Mouse (Mus musculus) activated CD4-positive, CD25-positive, alpha-beta regulatory T cell, adult 4 months (primary cell): ENCODE results near the gene Limd1. TPM values are rescaled to one million over a fixed set of nuclear protein-coding genes. Genes with fewer than 3 reads are reported as not detected.

Experiments used
- ATAC-seq: one replicate; pipeline ENCODE4 v1.8.0; 2017
- polyA plus RNA-seq, 2 experiments: library from polyadenylated mRNA; unstranded; fragments of 100-300 nt; shearing (Covaris generic); gene quantifications; one replicate each; pipeline ENCODE4 v1.2.1; 2017

Gene Limd1
- polyA plus RNA-seq, 2 experiments from 2014 or later: 31.3 to 38.7 TPM

GRCm38 (mm10) chr9:123516641-123517385 lies 38.3 kb downstream of the Limd1 start:
- no peak for ATAC-seq

DNA sequence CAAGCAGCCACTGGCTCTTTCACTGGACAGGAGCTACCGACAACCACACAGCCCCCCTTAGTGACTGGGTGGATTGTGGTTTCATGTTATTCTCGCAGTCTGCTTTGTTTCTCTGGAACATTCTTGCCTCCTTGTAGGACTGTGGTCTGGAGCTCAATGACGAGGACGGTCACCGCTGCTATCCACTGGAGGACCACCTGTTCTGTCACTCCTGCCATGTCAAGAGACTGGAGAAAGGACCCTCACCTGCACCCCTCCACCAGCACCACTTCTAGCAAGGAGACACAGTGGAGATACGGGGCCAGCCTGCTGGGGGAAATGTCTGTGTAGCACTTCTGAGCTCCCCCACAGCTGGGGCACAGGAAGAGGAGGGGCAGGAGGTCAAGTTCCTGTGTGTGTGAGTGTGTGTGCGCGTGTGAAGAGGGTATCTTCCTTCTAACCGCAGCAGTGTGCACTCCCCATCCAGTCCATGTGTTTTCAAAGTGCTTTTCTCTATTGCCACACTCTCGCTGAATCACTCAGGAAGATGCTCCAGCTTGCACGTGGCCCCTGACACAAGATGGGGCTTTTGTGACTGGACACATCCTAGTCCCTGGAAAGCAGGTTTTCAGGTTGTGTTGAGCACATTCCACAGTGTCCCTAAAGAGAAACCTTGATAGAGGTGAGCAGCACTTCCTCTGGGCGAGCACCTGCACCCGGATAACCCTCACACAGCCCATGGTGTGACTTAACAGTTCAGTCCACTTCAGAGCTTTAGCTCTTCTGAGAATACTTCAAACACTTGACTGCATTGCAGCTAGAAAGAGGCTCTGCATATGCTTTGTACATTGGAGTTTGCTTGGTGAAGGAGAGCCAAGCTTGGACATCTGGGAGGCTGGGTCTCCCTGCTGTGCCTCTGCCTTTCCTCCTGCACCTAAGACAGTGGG lies 40.7 kb downstream of the Limd1 start:
- peak; percentile 96 for ATAC-seq

DNA sequence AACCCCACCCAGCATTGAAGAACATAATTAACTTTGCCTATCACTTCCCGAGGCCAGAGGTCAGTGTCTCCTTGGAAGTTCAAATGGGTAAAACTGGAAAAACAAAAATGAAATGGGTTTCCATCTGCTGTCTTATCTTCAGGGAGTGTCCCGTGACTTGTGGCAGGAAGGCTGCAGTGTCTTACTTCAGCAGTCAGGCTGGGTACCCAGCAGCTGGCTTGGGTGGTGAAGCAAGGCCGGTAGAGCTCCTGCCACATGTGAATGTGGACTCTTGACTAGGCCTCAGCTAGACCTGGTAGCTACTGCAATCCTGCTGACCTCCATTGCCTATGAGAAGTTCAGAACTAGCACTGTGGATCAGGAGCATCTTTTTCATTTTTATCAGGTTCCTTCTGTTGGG lies 42.2 kb downstream of the Limd1 start:
- ATAC-seq: no peak

GRCm38 (mm10) chr9:123523676-123524075 lies 45.2 kb downstream of the Limd1 start:
- ATAC-seq: no peak

GRCm38 (mm10) chr9:123525095-123525494 lies 46.6 kb downstream of the Limd1 start:
- no peak for ATAC-seq

DNA sequence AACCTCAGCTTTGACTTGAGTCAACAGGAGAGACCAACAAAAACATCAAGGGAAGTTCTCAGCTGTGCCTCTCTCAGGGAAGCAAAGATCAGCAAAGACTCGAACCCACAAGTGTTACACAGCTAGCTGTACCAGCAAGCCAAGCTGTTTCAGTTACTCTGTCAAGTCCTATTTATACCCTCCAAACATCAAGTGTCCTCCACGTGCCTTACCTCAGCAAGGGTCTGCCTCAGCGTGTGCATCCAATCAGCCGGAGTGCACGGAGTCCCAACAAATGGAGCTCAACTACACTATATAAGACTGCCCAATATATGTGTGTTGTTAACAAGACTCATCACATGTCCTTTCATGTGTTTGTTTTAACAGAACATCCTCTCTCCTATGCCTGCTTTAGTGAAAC lies 48.0 kb downstream of the Limd1 start:
- no peak for ATAC-seq

GRCm38 (mm10) chr9:123528087-123528925 lies 49.8 kb downstream of the Limd1 start:
- ATAC-seq: no peak

GRCm38 (mm10) chr9:123528926-123529295 lies 50.4 kb downstream of the Limd1 start:
- peak; percentile 17 for ATAC-seq

GRCm38 (mm10) chr9:123529392-123530157 lies 51.1 kb downstream of the Limd1 start, which contains the start of gene Sacm1l:
Gene Sacm1l (plus strand): TSS chr9:123529759.
- ATAC-seq: peak; percentile 97

DNA sequence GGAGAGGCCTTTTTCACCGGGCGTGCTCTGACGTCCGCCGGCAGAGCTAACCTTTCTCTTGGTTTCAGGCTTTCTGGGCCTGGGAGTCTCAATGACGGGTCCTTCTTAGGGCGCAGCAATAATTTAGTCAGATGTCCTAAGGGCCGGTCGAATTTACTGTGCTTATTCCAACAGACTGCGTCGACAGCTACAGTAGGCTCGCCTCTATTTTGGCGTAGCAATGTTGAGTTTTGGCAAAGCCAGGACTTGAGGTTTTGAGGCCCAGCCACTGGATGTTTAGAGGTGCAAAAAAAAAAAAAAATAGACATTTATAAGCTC lies 51.6 kb downstream of the Limd1 start:
- ATAC-seq: no peak

- ATAC-seq: no peak
These were observed 52.1 kb downstream of the Limd1 start for GRCm38 (mm10) chr9:123530566-123531130.

- no peak for ATAC-seq
These were observed 52.7 kb downstream of the Limd1 start for GRCm38 (mm10) chr9:123531234-123531633.

GRCm38 (mm10) chr9:123536613-123537012 lies 58.1 kb downstream of the Limd1 start:
- no peak for ATAC-seq

GRCm38 (mm10) chr9:123538189-123538588 lies 59.7 kb downstream of the Limd1 start:
- ATAC-seq: no peak

DNA sequence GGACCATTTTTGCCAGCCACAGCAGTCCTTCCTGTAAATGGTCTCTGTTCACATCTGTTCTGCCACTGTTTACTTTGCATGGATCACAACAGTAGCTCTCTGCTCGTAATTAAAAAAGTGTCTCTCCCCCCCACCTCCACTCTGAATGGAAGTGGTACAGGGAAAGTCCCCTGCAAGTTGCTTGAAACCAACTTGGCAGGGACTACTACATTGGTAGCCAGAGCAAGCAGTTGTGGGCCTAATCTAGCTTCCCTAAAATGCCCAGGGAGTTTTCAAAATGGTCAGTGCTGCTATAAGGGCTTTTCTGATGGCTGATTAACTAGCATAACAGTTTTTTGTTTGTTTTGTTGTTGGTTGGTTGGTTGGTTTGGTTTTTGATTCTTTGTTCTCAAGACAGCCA lies 60.6 kb downstream of the Limd1 start:
- ATAC-seq: no peak

- no peak for ATAC-seq
These were observed 61.3 kb downstream of the Limd1 start for GRCm38 (mm10) chr9:123539823-123540222.

DNA sequence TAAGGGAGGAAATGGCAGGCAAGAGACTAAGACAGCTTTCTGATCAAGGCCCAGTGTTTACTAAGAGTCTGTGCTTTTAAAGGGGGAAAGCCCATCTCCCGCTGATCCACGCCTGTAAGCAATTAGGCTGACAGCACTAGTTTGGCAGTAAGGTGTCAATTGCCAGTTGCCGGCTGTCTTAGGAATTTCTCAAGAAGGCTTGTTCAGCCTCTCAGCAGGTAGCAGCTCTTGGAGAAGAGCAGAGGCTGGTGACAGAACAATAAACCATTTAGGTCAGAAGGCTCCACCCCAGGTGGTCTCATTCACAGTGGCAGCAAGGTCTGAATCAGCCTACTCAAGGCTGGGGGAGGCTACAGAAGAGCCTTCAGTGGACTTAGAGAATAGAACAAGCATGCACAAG lies 76.1 kb downstream of the Limd1 start:
- ATAC-seq: no peak
